Mouse (Mus musculus) T-helper 1 cell (primary cell): Measurements from ENCODE around the gene Htra1.

Source experiments
- in situ Hi-C: fragments of 300-600 bp; cut with MboI, MseI; formaldehyde crosslinking; loops from one replicate; pipeline ENCODE4 v1.15.1; 2025; ENCODE audit warnings: high pct_unique_total_duplicates

Gene Htra1

GRCm38 (mm10) chr7:130966451-130966850 is 30.5 kb downstream of the Htra1 start:
- in situ Hi-C loops: no loop called here

GRCm38 (mm10) chr7:130966876-130967275 is 31.0 kb downstream of the Htra1 start:
- in situ Hi-C loops: no loop called here

- in situ Hi-C loops: no loop called here
These were observed 32.0 kb downstream of the Htra1 start for GRCm38 (mm10) chr7:130967901-130968300.

- in situ Hi-C loops: no loop called here
These were observed 32.6 kb downstream of the Htra1 start for GRCm38 (mm10) chr7:130968537-130968936.

GRCm38 (mm10) chr7:130969076-130969475 is 33.2 kb downstream of the Htra1 start:
- in situ Hi-C loops: no loop called here

GRCm38 (mm10) chr7:130969507-130969906 is 33.6 kb downstream of the Htra1 start:
- in situ Hi-C loops: no loop called here

GRCm38 (mm10) chr7:130972767-130973166 is 36.9 kb downstream of the Htra1 start:
- in situ Hi-C loops: no loop called here

- in situ Hi-C loops: no loop called here
These were observed 40.5 kb downstream of the Htra1 start for GRCm38 (mm10) chr7:130976305-130976935.

- in situ Hi-C loops: no loop called here
These were observed 42.0 kb downstream of the Htra1 start for GRCm38 (mm10) chr7:130977794-130978521.

GRCm38 (mm10) chr7:130978545-130978944 is 42.6 kb downstream of the Htra1 start:
- in situ Hi-C loops: no loop called here

GRCm38 (mm10) chr7:130980130-130980529 is 44.2 kb downstream of the Htra1 start:
- in situ Hi-C loops: no loop called here

- in situ Hi-C loops: no loop called here
These were observed 46.5 kb downstream of the Htra1 start for GRCm38 (mm10) chr7:130982371-130982770.

- in situ Hi-C loops: no loop called here
These were observed 47.0 kb downstream of the Htra1 start for GRCm38 (mm10) chr7:130982881-130983280.

- in situ Hi-C loops: no loop called here
These were observed 48.4 kb downstream of the Htra1 start for GRCm38 (mm10) chr7:130984294-130984693.

GRCm38 (mm10) chr7:130985193-130985592 is 49.3 kb downstream of the Htra1 start:
- in situ Hi-C loops: no loop called here

- in situ Hi-C loops: no loop called here
These were observed 49.8 kb downstream of the Htra1 start for GRCm38 (mm10) chr7:130985716-130986115.

- in situ Hi-C loops: no loop called here
These were observed 52.2 kb downstream of the Htra1 start for GRCm38 (mm10) chr7:130988146-130988545.

- in situ Hi-C loops: no loop called here
These were observed 53.5 kb downstream of the Htra1 start for GRCm38 (mm10) chr7:130989371-130989770.

- in situ Hi-C loops: loop anchor here (10.0 kb wide), 1 partner anchor 1914 kb away; no protein-coding TSS in a partner anchor
These were observed 55.4 kb downstream of the Htra1 start for GRCm38 (mm10) chr7:130991174-130991789.

GRCm38 (mm10) chr7:130993907-130994306 is 58.0 kb downstream of the Htra1 start:
- in situ Hi-C loops: loop anchor here (10.0 kb wide), 1 partner anchor 1911 kb away; no protein-coding TSS in a partner anchor

GRCm38 (mm10) chr7:131001976-131002726 is 66.2 kb downstream of the Htra1 start:
- in situ Hi-C loops: no loop called here

- in situ Hi-C loops: no loop called here
These were observed 68.2 kb downstream of the Htra1 start for GRCm38 (mm10) chr7:131004071-131004470.
